1 mouse cellular context compared by ENCODE assay signal in genomic region chr10:80857848-80858247, GRCm38 (mm10).
TF ChIP-seq lines count a peak whose summit lies in the region.

No protein-coding gene starts in this region.

TF ChIP-seq in MEL, 35 proteins besides CTCF, POLR2A, EP300 and RAD21:
- TF ChIP-seq ELF1 (IDR thresholded peaks at IDR 0.05; ENCODE audit: low read depth, low read length) (no peak), MXI1 (IDR thresholded peaks at IDR 0.05; ENCODE audit: low read depth, low read length) (no peak), TBP (IDR thresholded peaks at IDR 0.05; ENCODE audit: low read depth, low read length) (no peak), SMC3 (IDR thresholded peaks at IDR 0.05; ENCODE audit: low read depth, low read length) (no peak), E2F4 (IDR thresholded peaks at IDR 0.05; ENCODE audit: borderline replicate concordance, low read depth, low read length) (no peak), POLR2AphosphoS2 (IDR thresholded peaks at IDR 0.05; ENCODE audit: low read length) (no peak)
TF ChIP-seq in MEL: peak in this region for 0.
